Mouse (Mus musculus): ENCODE measurements around the gene Fbxo47. TPM values are rescaled to one million over a fixed set of nuclear protein-coding genes. Genes with fewer than 3 reads are reported as not detected.

Gene Fbxo47
- polyA plus RNA-seq, 1 experiment from 2014 or later: 0.63 TPM

- WGBS: 95% methylated on average over 7 of the region's 7 CpGs
- Histone ChIP-seq H3K36me3 (ENCODE audit: control insufficient read depth, insufficient read depth) (peaks cover 13% of the 10 kb centered on the region; the same call in 1 of the 2 replicates), H3K4me2 (ENCODE audit: low read length) (no peak overlapping the region), H3K9ac (replicated peaks; ENCODE audit: low read depth, low read length) (no peak overlapping the region), H3K27me3 (replicated peaks; ENCODE audit: control insufficient read depth, insufficient read depth, low read length) (no peaks in the 10 kb centered on the region), H3K9me3 (ENCODE audit: control insufficient read depth, low read length) (no peaks in the 10 kb centered on the region), H3K4me3 (replicated peaks; ENCODE audit: low read length) (no peak overlapping the region), H3K27ac (ENCODE audit: low read length) (no peak overlapping the region), H3K4me1 (replicated peaks; ENCODE audit: control insufficient read depth, insufficient read depth, low read length) (no peaks in the 10 kb centered on the region)
- no peak for ATAC-seq
These were observed 54.6 kb downstream of the Fbxo47 start for GRCm38 (mm10) chr11:97829365-97829764.

GRCm38 (mm10) chr11:97827654-97828053 lies 56.3 kb downstream of the Fbxo47 start:
- H3K9ac ChIP-seq (replicated peaks; ENCODE audit: low read depth, low read length): no peak overlapping the region
- H3K27ac ChIP-seq (ENCODE audit: low read length): no peak overlapping the region
- 0 out of 2 replicates have a peak, but pooled peaks cover 7% of the 10 kb centered on the region for H3K36me3 ChIP-seq (ENCODE audit: control insufficient read depth, insufficient read depth)
- H3K4me3 ChIP-seq (replicated peaks; ENCODE audit: low read length): no peak overlapping the region
- ATAC-seq: no peak
- H3K9me3 ChIP-seq (ENCODE audit: control insufficient read depth, low read length): no peaks in the 10 kb centered on the region
- H3K4me2 ChIP-seq (ENCODE audit: low read length): no peak overlapping the region
- H3K27me3 ChIP-seq (replicated peaks; ENCODE audit: control insufficient read depth, insufficient read depth, low read length): no peaks in the 10 kb centered on the region
- H3K4me1 ChIP-seq (replicated peaks; ENCODE audit: control insufficient read depth, insufficient read depth, low read length): no peaks in the 10 kb centered on the region
- WGBS: 94% methylated on average over 6 of the region's 6 CpGs

- 0 out of 2 replicates have a peak, but pooled peaks cover 7% of the 10 kb centered on the region for H3K36me3 ChIP-seq (ENCODE audit: control insufficient read depth, insufficient read depth)
- 76% methylated on average over 7 of the region's 7 CpGs for WGBS
These were observed 57.5 kb downstream of the Fbxo47 start for GRCm38 (mm10) chr11:97826414-97826813.

GRCm38 (mm10) chr11:97825971-97826370 lies 58.0 kb downstream of the Fbxo47 start:
- Histone ChIP-seq H3K27me3 (replicated peaks; ENCODE audit: control insufficient read depth, insufficient read depth, low read length) (no peaks in the 10 kb centered on the region), H3K27ac (ENCODE audit: low read length) (no peak overlapping the region), H3K36me3 (ENCODE audit: control insufficient read depth, insufficient read depth) (0 out of 2 replicates have a peak, but pooled peaks cover 7% of the 10 kb centered on the region), H3K9me3 (ENCODE audit: control insufficient read depth, low read length) (no peaks in the 10 kb centered on the region), H3K4me2 (ENCODE audit: low read length) (no peak overlapping the region), H3K9ac (replicated peaks; ENCODE audit: low read depth, low read length) (no peak overlapping the region), H3K4me3 (replicated peaks; ENCODE audit: low read length) (no peak overlapping the region), H3K4me1 (replicated peaks; ENCODE audit: control insufficient read depth, insufficient read depth, low read length) (no peaks in the 10 kb centered on the region)
- no peak for ATAC-seq
- 73% methylated on average over 9 of the region's 9 CpGs for WGBS

More at GRCm38 (mm10) chr11:97826414-97826813, 57.5 kb downstream of the Fbxo47 start:
- Histone ChIP-seq H3K9ac (replicated peaks; ENCODE audit: low read depth, low read length) (no peak overlapping the region), H3K27me3 (replicated peaks; ENCODE audit: control insufficient read depth, insufficient read depth, low read length) (no peaks in the 10 kb centered on the region), H3K4me2 (ENCODE audit: low read length) (no peak overlapping the region), H3K4me3 (replicated peaks; ENCODE audit: low read length) (no peak overlapping the region), H3K9me3 (ENCODE audit: control insufficient read depth, low read length) (no peaks in the 10 kb centered on the region), H3K4me1 (replicated peaks; ENCODE audit: control insufficient read depth, insufficient read depth, low read length) (no peaks in the 10 kb centered on the region), H3K27ac (ENCODE audit: low read length) (no peak overlapping the region)
- no peak for ATAC-seq

DNA sequence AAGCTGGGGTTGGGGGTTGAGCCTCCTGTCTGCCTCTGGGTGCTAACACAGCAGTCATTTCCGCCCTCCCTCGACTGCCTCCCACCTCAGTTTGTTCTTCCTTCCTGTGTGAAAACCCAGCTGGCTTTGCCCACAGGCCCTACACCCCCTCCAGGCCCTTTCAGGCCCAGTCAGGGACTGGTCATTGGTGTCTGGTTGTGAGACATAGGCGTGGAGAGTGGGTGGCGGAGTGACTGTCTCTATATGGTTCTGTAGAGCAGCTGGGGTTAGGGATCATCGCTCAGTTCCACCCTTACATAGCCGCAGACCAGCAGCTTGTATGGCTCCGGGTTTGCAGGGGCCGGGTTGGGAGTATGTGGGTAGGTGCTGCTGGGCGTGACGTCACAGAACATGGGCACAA lies 58.7 kb downstream of the Fbxo47 start:
- H3K27ac ChIP-seq (ENCODE audit: low read length): no peak overlapping the region
- WGBS: 90% methylated on average over 10 of the region's 10 CpGs
- H3K36me3 ChIP-seq (ENCODE audit: control insufficient read depth, insufficient read depth): 0 out of 2 replicates have a peak, but pooled peaks cover 7% of the 10 kb centered on the region

GRCm38 (mm10) chr11:97824895-97825294 lies 59.1 kb downstream of the Fbxo47 start:
- Histone ChIP-seq H3K27ac (ENCODE audit: low read length) (no peak overlapping the region), H3K4me3 (replicated peaks; ENCODE audit: low read length) (no peak overlapping the region), H3K9ac (replicated peaks; ENCODE audit: low read depth, low read length) (no peak overlapping the region), H3K27me3 (replicated peaks; ENCODE audit: control insufficient read depth, insufficient read depth, low read length) (no peaks in the 10 kb centered on the region), H3K9me3 (ENCODE audit: control insufficient read depth, low read length) (no peaks in the 10 kb centered on the region), H3K4me1 (replicated peaks; ENCODE audit: control insufficient read depth, insufficient read depth, low read length) (0 out of 2 replicates have a peak, but pooled peaks cover 2% of the 10 kb centered on the region), H3K4me2 (ENCODE audit: low read length) (no peak overlapping the region), H3K36me3 (ENCODE audit: control insufficient read depth, insufficient read depth) (0 out of 2 replicates have a peak, but pooled peaks cover 7% of the 10 kb centered on the region)
- no peak for ATAC-seq
- WGBS: 58% methylated on average over 6 of the region's 6 CpGs

More for the DNA sequence above, 58.7 kb downstream of the Fbxo47 start:
- Histone ChIP-seq H3K4me2 (ENCODE audit: low read length) (no peak overlapping the region), H3K4me3 (replicated peaks; ENCODE audit: low read length) (no peak overlapping the region), H3K4me1 (replicated peaks; ENCODE audit: control insufficient read depth, insufficient read depth, low read length) (0 out of 2 replicates have a peak, but pooled peaks cover 2% of the 10 kb centered on the region), H3K9ac (replicated peaks; ENCODE audit: low read depth, low read length) (no peak overlapping the region), H3K9me3 (ENCODE audit: control insufficient read depth, low read length) (no peaks in the 10 kb centered on the region), H3K27me3 (replicated peaks; ENCODE audit: control insufficient read depth, insufficient read depth, low read length) (no peaks in the 10 kb centered on the region)
- ATAC-seq: no peak

GRCm38 (mm10) chr11:97824168-97824567 lies 59.8 kb downstream of the Fbxo47 start:
- Histone ChIP-seq H3K27ac (ENCODE audit: low read length) (no peak overlapping the region), H3K4me2 (ENCODE audit: low read length) (no peak overlapping the region), H3K36me3 (ENCODE audit: control insufficient read depth, insufficient read depth) (0 out of 2 replicates have a peak, but pooled peaks cover 7% of the 10 kb centered on the region), H3K9ac (replicated peaks; ENCODE audit: low read depth, low read length) (no peak overlapping the region), H3K4me3 (replicated peaks; ENCODE audit: low read length) (no peak overlapping the region), H3K27me3 (replicated peaks; ENCODE audit: control insufficient read depth, insufficient read depth, low read length) (no peaks in the 10 kb centered on the region), H3K9me3 (ENCODE audit: control insufficient read depth, low read length) (no peaks in the 10 kb centered on the region), H3K4me1 (replicated peaks; ENCODE audit: control insufficient read depth, insufficient read depth, low read length) (0 out of 2 replicates have a peak, but pooled peaks cover 2% of the 10 kb centered on the region)
- WGBS: 92% methylated on average over 11 of the region's 11 CpGs
- no peak for ATAC-seq

DNA sequence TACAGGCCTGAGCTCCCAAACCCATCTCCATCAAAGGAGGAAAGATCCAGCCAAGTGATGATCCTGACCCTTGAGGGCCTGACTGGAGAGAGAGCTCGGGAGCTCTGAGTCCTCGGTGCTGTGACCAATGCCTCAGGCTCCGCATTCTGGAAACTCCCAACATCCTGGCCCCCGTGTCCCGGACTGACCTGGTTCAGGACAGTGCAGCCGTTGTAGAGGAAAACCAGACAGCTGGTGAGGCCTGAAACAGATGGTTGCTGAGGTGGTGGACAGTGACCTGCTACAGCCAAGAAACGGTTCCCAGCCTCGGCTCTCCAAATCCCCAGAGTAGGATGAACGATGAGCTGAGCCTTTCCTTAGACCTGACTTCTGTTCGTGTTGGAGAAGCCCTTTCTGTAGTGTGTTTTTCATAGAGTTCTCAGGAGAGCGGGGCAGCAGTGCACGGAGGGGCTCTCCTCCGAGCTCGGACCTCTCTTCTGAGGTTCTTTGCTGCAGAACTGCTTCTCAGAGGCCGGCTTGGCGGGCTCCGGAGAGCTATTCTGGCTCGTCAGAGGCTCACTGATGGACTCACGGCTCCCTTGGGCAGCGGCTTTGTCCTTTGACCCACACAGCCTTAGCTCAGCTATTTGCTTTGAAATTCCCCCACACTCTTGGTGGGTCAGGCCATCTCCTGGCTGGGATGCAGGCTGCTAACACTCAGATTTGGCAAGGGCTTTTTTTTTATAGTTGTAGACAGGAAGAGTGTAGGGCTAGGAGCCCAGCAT lies 60.9 kb downstream of the Fbxo47 start:
- Histone ChIP-seq H3K4me2 (ENCODE audit: low read length) (no peak overlapping the region), H3K9me3 (ENCODE audit: control insufficient read depth, low read length) (no peaks in the 10 kb centered on the region), H3K27me3 (replicated peaks; ENCODE audit: control insufficient read depth, insufficient read depth, low read length) (no peaks in the 10 kb centered on the region), H3K27ac (ENCODE audit: low read length) (no peak overlapping the region), H3K9ac (replicated peaks; ENCODE audit: low read depth, low read length) (no peak overlapping the region), H3K4me3 (replicated peaks; ENCODE audit: low read length) (no peak overlapping the region), H3K36me3 (ENCODE audit: control insufficient read depth, insufficient read depth) (0 out of 2 replicates have a peak, but pooled peaks cover 7% of the 10 kb centered on the region), H3K4me1 (replicated peaks; ENCODE audit: control insufficient read depth, insufficient read depth, low read length) (peaks cover 11% of the 10 kb centered on the region)
- WGBS: 86% methylated on average over 20 of the region's 20 CpGs
- ATAC-seq: no peak

GRCm38 (mm10) chr11:97821401-97822064 lies 62.4 kb downstream of the Fbxo47 start:
- Histone ChIP-seq H3K4me1 (replicated peaks; ENCODE audit: control insufficient read depth, insufficient read depth, low read length) (peaks cover 13% of the 10 kb centered on the region), H3K9ac (replicated peaks; ENCODE audit: low read depth, low read length) (no peak overlapping the region), H3K4me3 (replicated peaks; ENCODE audit: low read length) (no peak overlapping the region), H3K36me3 (ENCODE audit: control insufficient read depth, insufficient read depth) (peaks cover 10% of the 10 kb centered on the region), H3K27me3 (replicated peaks; ENCODE audit: control insufficient read depth, insufficient read depth, low read length) (no peaks in the 10 kb centered on the region), H3K27ac (ENCODE audit: low read length) (no peak overlapping the region), H3K4me2 (ENCODE audit: low read length) (no peak overlapping the region), H3K9me3 (ENCODE audit: control insufficient read depth, low read length) (no peaks in the 10 kb centered on the region)
- WGBS: 92% methylated on average over 8 of the region's 8 CpGs
- no peak for ATAC-seq
